Mouse (Mus musculus) left cerebral cortex, adult 18-20 months (tissue): ENCODE measurements at regions not wholly inside any gene's neighbourhood (a gene's known extent, or its start where the extent isn't known, plus 50 kb on each side); places are given as distances from the start of the nearest gene placed in this dataset.
"Not testable (repeated sequence)": the region's sequence is repeated elsewhere in the genome, so short reads cannot be mapped to it uniquely, and the experiment has no call there.

Experiments
- DNase-seq, 2 experiments: peaks; one replicate each; pipeline ENCODE4 v3.0.0; 2021 to 2022; ENCODE audit warnings: low spot score in 2 of 2, mixed read lengths in 1 of 2

DNA sequence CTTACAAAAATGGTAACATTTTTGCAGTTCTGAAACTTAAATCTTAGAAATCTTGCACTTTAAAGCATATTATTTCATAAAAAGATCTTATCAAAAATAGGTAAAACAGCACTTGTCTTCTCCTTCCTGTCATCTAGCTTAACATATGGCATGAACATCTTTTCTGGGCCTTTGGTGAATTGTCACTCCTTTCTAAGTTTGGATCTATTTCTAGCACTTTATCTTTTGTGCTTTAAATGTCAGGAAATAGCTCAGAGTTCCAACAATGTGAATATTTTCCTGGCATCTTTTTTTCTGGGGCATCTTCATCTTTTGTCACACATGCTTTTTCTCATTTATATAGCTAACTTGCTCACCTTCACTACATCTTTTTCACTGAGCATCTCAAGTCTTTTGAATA is 527.4 kb upstream of the Gm5150 start:
- no peak for DNase-seq

DNA sequence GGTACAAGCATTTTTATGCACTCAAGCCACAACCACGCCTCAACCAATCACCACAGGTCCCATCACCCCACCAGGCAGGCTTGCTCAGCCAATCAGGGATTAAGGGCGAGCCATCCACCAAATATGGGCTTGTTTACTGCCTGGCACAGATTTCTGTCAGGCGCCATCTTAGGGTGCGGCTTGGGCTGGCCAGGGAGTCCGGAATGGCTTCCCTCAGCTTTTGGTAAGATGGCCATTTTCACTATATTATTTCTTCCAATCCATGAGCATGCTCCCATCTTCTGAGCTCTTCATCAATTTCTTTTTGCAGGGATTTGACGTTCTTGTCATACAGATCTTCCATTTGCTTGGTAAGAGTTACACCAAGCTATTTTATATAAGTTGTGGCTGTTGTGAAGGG is 521.3 kb upstream of the Gm5150 start:
- not testable (repeated sequence) for DNase-seq

DNA sequence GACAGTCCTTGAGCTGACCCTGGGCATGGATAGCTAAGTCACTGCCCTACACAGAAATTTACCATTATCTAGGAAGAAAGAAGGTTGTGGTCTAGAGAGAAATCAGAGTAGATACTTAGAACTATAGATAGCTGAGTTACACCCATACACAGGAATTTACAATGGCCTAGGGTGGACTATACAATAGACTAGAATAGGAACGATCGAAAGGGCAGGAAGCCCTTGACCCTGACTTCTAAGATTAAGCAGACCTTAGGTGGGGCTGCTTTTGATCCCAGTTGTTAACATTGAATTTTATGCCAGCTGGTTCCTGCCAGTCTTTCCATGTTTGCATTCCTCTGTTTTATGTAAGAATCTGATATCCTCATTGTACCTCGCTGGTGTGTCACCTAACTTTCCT is 482.2 kb upstream of the Gm5150 start:
- DNase-seq: not testable (repeated sequence)

DNA sequence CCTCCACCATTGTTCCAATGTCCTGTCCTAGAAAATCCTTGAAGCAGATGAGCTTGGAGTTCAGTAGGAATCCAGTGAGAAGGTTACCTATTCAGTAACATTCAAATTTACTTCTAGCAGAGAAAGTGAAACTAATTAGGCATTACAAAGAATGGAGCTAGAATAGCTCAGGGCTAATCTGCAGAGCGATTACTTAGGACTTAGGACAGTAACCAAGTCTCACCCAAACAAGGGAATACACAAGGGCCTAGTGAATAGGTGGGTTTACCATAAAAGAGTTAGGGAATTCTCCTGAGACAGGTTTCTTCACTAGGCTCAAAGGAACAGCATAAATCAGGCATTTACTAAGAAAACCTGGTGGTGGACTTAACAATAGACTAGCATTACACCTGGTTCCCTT is 476.5 kb upstream of the Gm5150 start:
- no peak for DNase-seq

DNA sequence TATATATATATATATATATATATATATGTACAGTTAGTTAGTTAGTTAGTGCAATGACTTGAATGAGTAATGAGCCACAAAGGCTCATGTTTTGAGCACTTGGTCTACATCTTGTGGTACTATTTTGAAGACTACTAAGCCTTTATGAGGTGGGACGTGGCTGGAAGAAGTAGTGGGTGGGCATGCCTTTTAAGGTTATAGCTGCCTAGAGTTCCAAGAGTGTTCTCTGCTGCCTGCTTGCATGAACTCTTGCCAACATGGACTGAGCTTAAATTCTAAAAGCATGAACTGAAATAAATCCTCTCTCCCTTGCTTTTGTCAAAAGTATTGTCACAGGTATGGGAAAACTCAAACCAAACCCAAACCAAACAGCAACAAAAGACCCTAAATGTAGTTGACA is 465.1 kb upstream of the Gm5150 start:
- DNase-seq: no peak

DNA sequence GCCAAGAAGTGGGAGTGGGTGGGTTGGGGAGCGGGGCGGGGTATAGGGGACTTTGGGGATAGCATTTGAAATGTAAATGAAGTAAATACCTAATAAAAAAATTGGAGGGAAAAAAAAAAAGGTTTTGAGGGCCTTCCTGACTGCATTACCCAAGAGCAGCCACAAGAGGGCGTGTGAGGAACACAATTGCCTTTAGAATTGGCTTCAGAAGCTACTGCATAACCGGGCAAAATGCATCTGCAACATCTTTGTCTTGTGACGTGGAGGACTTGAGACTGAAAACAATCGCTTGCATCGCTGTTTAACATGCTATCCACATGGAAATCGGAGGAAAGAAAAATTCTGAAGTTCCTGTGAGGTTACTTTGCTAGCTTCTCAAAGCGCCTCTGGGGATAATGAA is 460.2 kb upstream of the Gm5150 start:
- peak; percentile 69 to 76 for DNase-seq

DNA sequence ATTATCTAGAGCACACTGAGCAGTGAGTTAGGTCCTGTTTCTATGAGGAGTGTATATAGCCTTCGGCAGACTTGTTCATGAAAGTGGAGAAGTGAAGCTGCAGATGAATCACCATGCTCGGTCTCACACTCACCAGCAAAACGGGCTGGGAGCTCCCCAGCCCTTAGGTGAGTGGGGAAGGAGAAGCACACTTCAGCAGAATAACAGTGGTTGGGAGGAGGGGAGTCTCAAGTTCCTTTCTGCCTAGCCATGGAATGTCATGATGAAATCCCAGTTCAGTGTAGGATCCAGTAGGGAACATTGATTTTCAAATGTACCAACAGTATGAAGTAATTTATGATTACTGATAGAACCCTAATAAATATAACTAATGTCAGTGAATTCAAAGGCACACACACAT is 459.1 kb upstream of the Gm5150 start:
- DNase-seq: no peak

DNA sequence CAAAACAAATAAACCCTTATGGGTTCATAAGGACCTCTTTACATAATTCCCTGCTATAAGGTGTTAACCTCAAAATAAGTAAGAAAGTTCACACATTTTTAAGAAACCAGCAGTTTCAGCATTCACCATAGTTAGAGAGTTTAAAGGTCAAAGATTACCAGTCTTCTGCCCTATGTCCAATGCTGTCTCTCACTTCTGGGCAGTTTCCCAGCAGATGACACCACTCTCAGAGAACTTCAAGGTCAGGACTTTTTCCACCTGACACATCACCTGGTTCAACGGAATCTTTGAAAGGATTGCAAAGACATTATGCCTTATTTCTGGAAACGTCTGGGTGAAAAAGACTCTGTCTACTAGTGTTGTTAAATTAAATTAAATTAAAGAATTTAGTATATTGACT is 458.1 kb upstream of the Gm5150 start:
- DNase-seq: no peak

DNA sequence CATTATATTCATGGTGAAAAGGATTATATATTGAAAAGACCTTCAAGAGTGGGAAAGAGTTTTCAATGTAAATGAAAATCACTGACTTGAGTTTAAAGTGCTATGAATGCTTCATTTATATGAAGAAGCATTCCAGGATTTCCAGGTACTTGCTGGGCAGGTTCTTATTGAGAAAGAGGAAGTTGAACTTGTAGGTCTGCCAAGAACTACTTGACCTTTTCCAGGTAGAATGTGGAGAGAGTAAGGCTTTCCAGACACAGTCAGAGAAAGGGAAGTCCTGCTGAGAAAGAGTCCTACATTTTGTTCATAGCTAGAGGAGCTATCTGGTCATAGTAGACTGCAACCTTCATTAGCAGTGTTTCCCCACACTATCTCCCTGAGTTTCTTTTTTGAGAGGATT is 426.8 kb upstream of the Gm5150 start:
- no peak for DNase-seq

DNA sequence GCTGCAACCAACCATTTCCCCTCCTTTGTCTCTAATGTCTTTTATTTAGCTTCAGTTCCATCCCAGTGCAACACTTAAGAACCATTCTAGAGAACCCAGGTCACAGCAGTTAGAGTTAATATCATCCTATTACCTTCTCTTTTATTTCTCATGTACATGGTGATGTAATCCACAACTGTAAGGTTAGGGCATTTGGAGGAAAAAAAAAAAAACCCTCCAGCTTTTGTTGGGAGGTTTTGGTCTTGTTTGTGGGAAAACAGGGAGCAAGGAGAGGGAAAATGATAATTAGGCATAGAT is 425.5 kb upstream of the Gm5150 start:
- DNase-seq: no peak

DNA sequence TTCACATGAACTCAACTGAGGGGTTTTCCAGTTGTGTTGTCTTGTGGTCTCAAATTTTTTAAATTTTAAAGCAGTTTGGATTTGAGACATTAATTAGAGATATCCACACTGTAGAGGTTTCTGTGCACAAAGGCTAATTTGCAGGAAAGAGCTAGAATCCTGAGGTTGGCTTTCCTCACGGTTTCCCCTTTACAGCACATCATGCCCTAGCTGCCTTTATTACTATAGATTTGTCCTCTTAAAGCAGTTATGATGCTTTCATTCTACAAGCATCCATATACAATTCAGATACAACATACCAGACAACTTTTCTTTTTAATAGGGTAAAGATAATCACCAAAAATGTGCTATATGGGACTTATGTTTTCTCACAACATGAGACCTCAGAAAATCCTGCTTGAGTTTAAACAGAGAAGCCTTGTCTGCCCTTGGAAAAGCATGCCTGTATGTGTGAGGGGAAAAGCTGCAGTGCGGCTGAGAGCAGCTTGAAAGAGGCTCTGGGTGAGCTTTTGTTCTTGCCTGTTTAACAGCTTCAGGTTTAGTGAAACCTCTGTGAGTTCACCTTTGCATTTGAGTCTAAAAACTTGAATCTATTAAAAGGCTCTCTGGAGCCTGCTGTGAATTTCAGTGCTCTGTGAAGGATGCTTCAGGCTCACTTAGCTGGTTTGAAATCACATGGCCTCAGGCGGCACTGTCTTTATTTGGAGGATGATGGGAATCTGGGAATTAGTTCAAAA is 425.0 kb upstream of the Gm5150 start:
- no peak for DNase-seq
